Mouse (Mus musculus): Measurements from ENCODE around the gene Pigu. TPM values are rescaled to one million over a fixed set of nuclear protein-coding genes. Genes with fewer than 3 reads are reported as not detected.

The Pigu gene
- polyA plus RNA-seq, 1 experiment from 2014 or later: 50.3 TPM

- no peaks in the 10 kb centered on the region for H3K27me3 ChIP-seq
- DNase-seq (ENCODE audit: low read depth, low spot score) (no peak), ATAC-seq (no peak)
- in situ Hi-C loops (cut with MboI; ENCODE audit: low pct_unique_long_range_greater_than_20kb): no loop called here
- CTCF ChIA-PET: no interaction called here
- TF ChIP-seq CTCF (IDR thresholded peaks at IDR 0.05): no peak
- POLR2A ChIA-PET: interaction anchor here (1.3 to 1.5 kb wide), 2 partner anchors 15 to 16 kb away, joined by 4 to 5 read pairs; partner anchors contain the start of gene Pigu
Observed at GRCm38 (mm10) chr2:155372451-155372850, 15.2 kb upstream of the Pigu start.

DNA sequence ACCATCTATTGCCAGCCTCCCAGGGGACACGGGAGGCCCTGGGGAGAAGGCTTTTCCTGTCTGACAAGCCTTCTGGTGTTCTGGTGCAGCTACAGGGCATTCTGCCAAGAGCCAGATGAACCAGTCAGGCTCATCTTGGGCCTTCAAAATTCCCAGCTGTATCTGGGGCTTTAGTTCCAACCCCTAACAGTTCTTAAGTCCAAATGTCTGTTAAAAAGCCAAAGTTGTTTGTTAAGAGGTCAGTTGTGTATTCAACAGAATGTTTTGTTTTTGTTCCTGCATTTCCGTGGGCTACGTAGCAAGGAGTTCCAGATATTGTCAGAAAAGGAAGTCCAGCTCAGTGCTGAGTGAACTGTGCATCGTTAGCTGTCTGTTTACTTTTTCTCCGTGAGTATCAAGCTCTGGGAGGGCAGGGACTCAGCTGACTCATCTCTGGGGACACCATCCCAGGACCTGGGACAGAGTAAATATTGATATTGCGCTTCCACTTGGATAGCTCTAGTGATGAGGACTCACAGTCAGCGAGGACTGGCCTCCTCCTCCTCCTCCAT, 12.2 kb upstream of the Pigu start:
- ATAC-seq (no peak), DNase-seq (ENCODE audit: low read depth, low spot score) (no peak)
- in situ Hi-C loops (cut with MboI; ENCODE audit: low pct_unique_long_range_greater_than_20kb): no loop called here
- CTCF ChIA-PET: no interaction called here
- H3K27me3 ChIP-seq: no peaks in the 10 kb centered on the region
- TF ChIP-seq CTCF (IDR thresholded peaks at IDR 0.05): no peak
- POLR2A ChIA-PET: interaction anchor here (1.2 kb wide), 1 partner anchor 13 kb away, joined by 9 read pairs; the partner anchor contains the start of gene Trp53inp2

- no peaks in the 10 kb centered on the region for H3K27me3 ChIP-seq
- no peak for TF ChIP-seq CTCF (IDR thresholded peaks at IDR 0.05)
- ATAC-seq (no peak), DNase-seq (ENCODE audit: low read depth, low spot score) (no peak)
- in situ Hi-C loops (cut with MboI; ENCODE audit: low pct_unique_long_range_greater_than_20kb): no loop called here
- CTCF ChIA-PET: no interaction called here
- POLR2A ChIA-PET: no interaction called here
Observed at GRCm38 (mm10) chr2:155367635-155368284, 10.5 kb upstream of the Pigu start.

DNA sequence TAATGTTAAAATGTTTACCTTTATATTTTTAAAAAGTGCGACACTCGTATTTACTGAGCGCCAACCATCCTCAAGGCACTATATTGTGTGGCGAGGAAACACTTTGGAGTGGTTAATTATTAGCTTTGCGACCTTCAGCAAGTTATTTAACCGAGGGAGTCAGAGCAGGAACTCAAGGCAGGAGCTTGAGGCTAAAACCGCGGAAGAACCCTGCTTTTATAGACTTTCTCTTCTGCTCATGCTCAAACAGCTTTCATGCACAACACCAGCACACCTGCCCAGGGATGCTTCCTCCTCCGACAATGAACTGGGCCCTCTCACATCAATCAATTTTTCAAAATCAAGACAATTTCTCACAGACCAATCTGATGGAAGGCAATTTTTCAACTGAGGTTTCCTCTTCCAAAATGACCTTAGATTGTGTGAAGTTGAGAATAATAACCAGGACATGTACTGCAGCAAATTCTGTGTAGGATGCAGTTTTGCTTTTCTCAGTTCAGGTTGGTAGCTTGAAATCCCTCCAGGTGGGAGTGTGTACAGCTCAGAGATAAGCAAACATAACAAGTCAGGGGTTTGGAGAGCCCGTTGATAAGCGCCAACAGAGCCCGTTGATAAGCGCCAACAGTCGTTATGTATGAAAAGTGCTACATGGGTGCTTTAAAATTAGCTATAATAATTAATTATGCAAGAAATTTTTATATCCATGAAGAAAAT, 613 bp upstream of the Pigu start:
- ChIA-PET CTCF (interaction anchor here (1.8 kb wide), 1 partner anchor 27 kb away, joined by 5 read pairs; no protein-coding TSS in a partner anchor), POLR2A (interaction anchor here (1.1 to 2.2 kb wide), 3 partner anchors 14 to 26 kb away, joined by 3 to 5 read pairs (median 3); no protein-coding TSS in a partner anchor)
- TF ChIP-seq CTCF (IDR thresholded peaks at IDR 0.05): no peak
- H3K27me3 ChIP-seq: no peaks in the 10 kb centered on the region
- peak; percentile 62 for ATAC-seq
- no peak for DNase-seq (ENCODE audit: low read depth, low spot score)
- in situ Hi-C loops (cut with MboI; ENCODE audit: low pct_unique_long_range_greater_than_20kb): no loop called here

DNA sequence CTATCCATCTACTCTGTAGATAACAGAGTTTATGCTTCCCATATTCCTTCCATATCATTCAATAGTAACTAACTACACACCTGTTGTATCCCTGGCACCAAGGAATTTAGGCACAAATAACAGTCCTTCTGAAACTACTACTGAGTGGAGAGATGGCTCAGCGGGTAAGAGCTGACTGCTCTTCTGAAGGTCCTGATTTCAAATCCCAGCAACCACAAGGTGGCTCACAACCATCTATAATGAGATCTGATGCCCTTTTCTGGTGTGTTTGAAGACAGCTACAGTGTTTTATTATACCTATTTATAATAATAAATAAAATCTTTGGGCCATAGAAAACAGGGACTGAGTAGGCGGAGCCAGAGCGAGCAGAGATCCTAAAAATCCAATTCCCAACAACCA, 2.8 kb downstream of the Pigu start:
- ATAC-seq (no peak), DNase-seq (ENCODE audit: low read depth, low spot score) (no peak)
- H3K27me3 ChIP-seq: no peaks in the 10 kb centered on the region
- in situ Hi-C loops (cut with MboI; ENCODE audit: low pct_unique_long_range_greater_than_20kb): no loop called here
- POLR2A ChIA-PET: interaction anchor here (0.7 kb wide), 1 partner anchor 10 kb away, joined by 5 read pairs; no protein-coding TSS in a partner anchor
- TF ChIP-seq CTCF (IDR thresholded peaks at IDR 0.05): peak; percentile 26
- CTCF ChIA-PET: interaction anchor here (1.5 kb wide), 1 partner anchor 9 kb away, joined by 3 read pairs; no protein-coding TSS in a partner anchor

- POLR2A ChIA-PET: interaction anchor here (0.6 kb wide), 1 partner anchor 51 kb away, joined by 4 read pairs; no protein-coding TSS in a partner anchor
- CTCF ChIA-PET: interaction anchor here (1.0 to 1.5 kb wide), 2 partner anchors 13 to 42 kb away, joined by 3 read pairs; no protein-coding TSS in a partner anchor
- no peak for DNase-seq (ENCODE audit: low read depth, low spot score)
- ATAC-seq: no peak
- no peak for TF ChIP-seq CTCF (IDR thresholded peaks at IDR 0.05)
- in situ Hi-C loops (cut with MboI; ENCODE audit: low pct_unique_long_range_greater_than_20kb): no loop called here
- no peaks in the 10 kb centered on the region for H3K27me3 ChIP-seq
Observed at GRCm38 (mm10) chr2:155346670-155347069, 10.6 kb downstream of the Pigu start.

DNA sequence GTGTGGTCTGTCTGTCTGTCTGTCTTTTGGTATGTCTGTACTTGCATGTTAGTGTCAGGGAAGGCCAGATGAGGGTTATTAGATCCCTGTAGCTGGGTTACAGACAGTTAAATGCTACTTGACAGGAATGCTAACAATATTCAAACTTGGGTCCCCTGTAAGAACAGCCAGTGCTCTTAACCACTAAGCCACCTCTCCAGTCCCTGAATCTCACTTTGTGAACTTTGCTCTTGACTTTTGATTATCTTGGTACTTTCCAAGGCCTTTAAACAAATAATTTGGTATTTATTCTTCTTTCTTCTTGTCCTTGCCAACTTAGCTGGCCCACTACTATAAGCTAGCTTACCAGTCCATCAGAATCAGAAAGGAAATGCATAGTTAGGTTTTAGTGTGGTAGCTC, 17.1 kb downstream of the Pigu start:
- in situ Hi-C loops (cut with MboI; ENCODE audit: low pct_unique_long_range_greater_than_20kb): no loop called here
- no peak for TF ChIP-seq CTCF (IDR thresholded peaks at IDR 0.05)
- POLR2A ChIA-PET: interaction anchor here (1.0 kb wide), 1 partner anchor 17 kb away, joined by 3 read pairs; the partner anchor contains the start of gene Pigu
- DNase-seq (ENCODE audit: low read depth, low spot score): no peak
- H3K27me3 ChIP-seq: no peaks in the 10 kb centered on the region
- no peak for ATAC-seq
- CTCF ChIA-PET: interaction anchor here (1.5 kb wide), 1 partner anchor 65 kb away, joined by 3 read pairs; no protein-coding TSS in a partner anchor

- in situ Hi-C loops (cut with MboI; ENCODE audit: low pct_unique_long_range_greater_than_20kb): no loop called here
- no peaks in the 10 kb centered on the region for H3K27me3 ChIP-seq
- no peak for ATAC-seq
- no peak for DNase-seq (ENCODE audit: low read depth, low spot score)
- no peak for TF ChIP-seq CTCF (IDR thresholded peaks at IDR 0.05)
- ChIA-PET POLR2A (no interaction called here), CTCF (no interaction called here)
Observed at GRCm38 (mm10) chr2:155336254-155336653, 21.0 kb downstream of the Pigu start.

- POLR2A ChIA-PET: no interaction called here
Observed at GRCm38 (mm10) chr2:155335231-155335630, 22.0 kb downstream of the Pigu start.

GRCm38 (mm10) chr2:155333421-155333820, 23.8 kb downstream of the Pigu start:
- CTCF ChIA-PET: interaction anchor here (1.3 kb wide), 1 partner anchor 13 kb away, joined by 3 read pairs; no protein-coding TSS in a partner anchor
- DNase-seq (ENCODE audit: low read depth, low spot score): no peak
- H3K27me3 ChIP-seq: no peaks in the 10 kb centered on the region
- POLR2A ChIA-PET: interaction anchor here (0.6 kb wide), 1 partner anchor 10 kb away, joined by 3 read pairs; no protein-coding TSS in a partner anchor
- TF ChIP-seq CTCF (IDR thresholded peaks at IDR 0.05): no peak
- in situ Hi-C loops (cut with MboI; ENCODE audit: low pct_unique_long_range_greater_than_20kb): no loop called here
- no peak for ATAC-seq

More at GRCm38 (mm10) chr2:155335231-155335630, 22.0 kb downstream of the Pigu start:
- in situ Hi-C loops (cut with MboI; ENCODE audit: low pct_unique_long_range_greater_than_20kb): no loop called here
- ATAC-seq (no peak), DNase-seq (ENCODE audit: low read depth, low spot score) (no peak)
- CTCF ChIA-PET: no interaction called here
- no peak for TF ChIP-seq CTCF (IDR thresholded peaks at IDR 0.05)
- H3K27me3 ChIP-seq: no peaks in the 10 kb centered on the region

Data from Patski (cell line).